In the genomic region with DNA sequence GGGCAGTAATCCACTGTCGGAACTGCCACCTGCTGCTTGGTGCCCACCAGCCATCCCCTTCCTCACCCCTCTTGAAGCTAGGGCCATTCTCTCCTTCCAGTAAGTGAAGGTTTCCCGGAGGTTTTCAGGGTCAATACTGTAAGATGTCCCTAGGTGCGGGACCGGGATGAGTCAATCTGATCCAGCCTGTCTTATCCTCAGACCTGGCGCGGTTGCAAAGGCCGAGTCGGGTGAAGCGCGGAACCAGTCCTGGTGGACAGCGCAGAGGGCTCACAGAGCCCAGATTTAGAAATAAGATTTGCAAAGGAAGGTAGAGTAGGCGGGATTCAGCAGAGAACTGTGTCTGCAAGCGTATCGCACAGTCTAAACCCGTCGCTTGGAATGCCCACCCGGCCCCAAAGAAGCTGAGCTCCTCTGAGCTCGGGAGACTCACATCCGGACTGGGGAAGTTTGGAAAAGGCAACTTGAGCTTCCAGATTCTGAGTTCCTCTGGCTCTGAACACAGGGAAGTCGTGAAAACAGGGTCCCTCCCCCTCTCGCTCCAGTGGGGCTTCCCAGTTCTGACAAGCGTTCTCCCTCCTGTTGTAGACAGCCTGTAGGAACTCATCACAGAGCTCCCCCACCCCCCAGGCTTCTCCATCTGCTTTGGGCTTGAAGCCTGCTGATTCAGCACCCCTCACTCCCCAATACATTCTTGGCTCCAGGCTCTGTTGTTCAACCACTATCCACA, we compare ENCODE assay signal across 8 mouse cellular contexts. TPM values are rescaled to one million over a fixed set of nuclear protein-coding genes. Genes with fewer than 3 reads are reported as not detected.
DNase-seq lines count a peak whose midpoint lies in the region; ATAC-seq and TF ChIP-seq lines count a peak whose summit lies in the region.

No protein-coding gene starts in this region.

- H3K4me2 ChIP-seq in embryonic facial prominence, embryonic 15.5 days (replicated peaks), result peak overlapping the region; percentile 95
- H3K4me2 ChIP-seq in liver, embryonic 15.5 days, result peak overlapping the region; percentile 69; the same call in 1 of the 2 replicates
- peak overlapping the region; percentile 55 for H3K4me2 ChIP-seq in stomach, embryonic 14.5 days (replicated peaks; ENCODE audit: low read depth, low read length)

- ATAC-seq in embryonic facial prominence, embryonic 15.5 days (ENCODE audit: insufficient number of reproducible peaks, low FRiP score, low TSS enrichment, low read depth), result no peak
- no peak for ATAC-seq in liver, embryonic 15.5 days (ENCODE audit: insufficient read depth)
- ATAC-seq in stomach, embryonic 14.5 days (ENCODE audit: insufficient number of reproducible peaks, insufficient read depth, low FRiP score, low read depth), result peak; percentile 8; the same call in 1 of the 2 replicates
- ATAC-seq in inflammation-experienced regulatory T-cells, adult 6 months, result no peak

- no peak overlapping the region for H3K9ac ChIP-seq in embryonic facial prominence, embryonic 15.5 days
- H3K9ac ChIP-seq in liver, embryonic 15.5 days, result no peak overlapping the region
- no peak overlapping the region for H3K9ac ChIP-seq in stomach, embryonic 14.5 days (replicated peaks; ENCODE audit: low read depth, low read length)

- no peak for TF ChIP-seq CTCF in E14TG2a.4 (conservative IDR thresholded peaks at IDR 0.05; ENCODE audit: low read length)

- H3K4me1 ChIP-seq in E14TG2a.4 (replicated peaks; ENCODE audit: low read depth, low read length), result peaks cover 92% of the 10 kb centered on the region
- H3K4me1 ChIP-seq in embryonic facial prominence, embryonic 15.5 days, result peaks cover 48% of the 10 kb centered on the region
- H3K4me1 ChIP-seq in liver, embryonic 15.5 days (replicated peaks), result peaks cover 24% of the 10 kb centered on the region
- peaks cover 24% of the 10 kb centered on the region; the same call in 1 of the 2 replicates for H3K4me1 ChIP-seq in stomach, embryonic 14.5 days (ENCODE audit: control insufficient read depth, insufficient read depth, low read length)

- H3K9me3 ChIP-seq in E14TG2a.4 (ENCODE audit: low read length), result no peaks in the 10 kb centered on the region
- no peaks in the 10 kb centered on the region for H3K9me3 ChIP-seq in embryonic facial prominence, embryonic 15.5 days (replicated peaks)
- no peaks in the 10 kb centered on the region for H3K9me3 ChIP-seq in liver, embryonic 15.5 days (replicated peaks)
- H3K9me3 ChIP-seq in stomach, embryonic 14.5 days (ENCODE audit: control insufficient read depth, low read depth, low read length), result no peaks in the 10 kb centered on the region

- H3K27ac ChIP-seq in embryonic facial prominence, embryonic 15.5 days (replicated peaks), result peak overlapping the region; percentile 22; the same call in 1 of the 2 replicates
- no peak overlapping the region for H3K27ac ChIP-seq in liver, embryonic 15.5 days (replicated peaks)
- no peak overlapping the region for H3K27ac ChIP-seq in stomach, embryonic 14.5 days (ENCODE audit: low read length)

- WGBS in embryonic facial prominence, embryonic 15.5 days, result under 1% methylated on average over 22 of the region's 22 CpGs
- WGBS in liver, embryonic 15.5 days (ENCODE audit: insufficient replicate concordance), result 2% methylated on average over 22 of the region's 22 CpGs
- WGBS in stomach, embryonic 14.5 days, result under 1% methylated on average over 22 of the region's 22 CpGs

- H3K36me3 ChIP-seq in E14TG2a.4 (ENCODE audit: insufficient read depth, low read length), result peaks cover 12% of the 10 kb centered on the region; the same call in 1 of the 2 replicates
- no peaks in the 10 kb centered on the region for H3K36me3 ChIP-seq in embryonic facial prominence, embryonic 15.5 days
- no peaks in the 10 kb centered on the region for H3K36me3 ChIP-seq in liver, embryonic 15.5 days (replicated peaks)
- no peaks in the 10 kb centered on the region for H3K36me3 ChIP-seq in stomach, embryonic 14.5 days (ENCODE audit: control insufficient read depth, insufficient read depth, low read length)

- peak overlapping the region; percentile 82 for H3K4me3 ChIP-seq in E14TG2a.4 (replicated peaks; ENCODE audit: low read length)
- peak overlapping the region; percentile 50 for H3K4me3 ChIP-seq in embryonic facial prominence, embryonic 15.5 days (replicated peaks)
- H3K4me3 ChIP-seq in liver, embryonic 15.5 days (replicated peaks), result peak overlapping the region; percentile 49
- H3K4me3 ChIP-seq in stomach, embryonic 14.5 days (ENCODE audit: low read depth, low read length), result peak overlapping the region; percentile 25

- DNase-seq in cerebellum, postnatal 14 days, result peak; percentile 36 to 51
- no peak for DNase-seq in cerebellum, adult 9-11 months
- DNase-seq in induced T-regulatory cell, adult 2 months (ENCODE audit: low read depth), result peak; percentile 29

- peaks cover 86% of the 10 kb centered on the region for H3K27me3 ChIP-seq in E14TG2a.4 (ENCODE audit: insufficient read depth, low read length)
- peaks cover 88% of the 10 kb centered on the region for H3K27me3 ChIP-seq in embryonic facial prominence, embryonic 15.5 days
- peaks cover 100% of the 10 kb centered on the region for H3K27me3 ChIP-seq in liver, embryonic 15.5 days
- peaks cover 49% of the 10 kb centered on the region for H3K27me3 ChIP-seq in stomach, embryonic 14.5 days (ENCODE audit: control insufficient read depth, insufficient read depth, low read length)

RNA-seq across cellular contexts. Expression of a gene that starts 0.6 kb away (rescaled TPM):
- 1.3 and 2.2 TPM in 2 replicates for polyA plus RNA-seq in embryonic facial prominence, embryonic 15.5 days (2015; fragmentation: Nextera tagmentation; extraction: Ambion mirVana)
- 0.12 and 0.30 TPM in 2 replicates for polyA plus RNA-seq in liver, embryonic 15.5 days (2015; fragmentation: Nextera tagmentation; extraction: Ambion mirVana)
- polyA plus RNA-seq in stomach, embryonic 14.5 days (2014; fragmentation: Nextera tagmentation; extraction: Ambion mirVana), result 0.73 and 1.7 TPM in 2 replicates
- polyA plus RNA-seq in inflammation-experienced regulatory T-cells, adult 6 months (2017; shearing (Covaris generic)), result not detected

RNA-seq across cellular contexts. Expression of a gene that starts 26.5 kb away (rescaled TPM):
- 119 and 125 TPM in 2 replicates for polyA plus RNA-seq in embryonic facial prominence, embryonic 15.5 days (2015; fragmentation: Nextera tagmentation; extraction: Ambion mirVana)
- polyA plus RNA-seq in liver, embryonic 15.5 days (2015; fragmentation: Nextera tagmentation; extraction: Ambion mirVana), result 42.8 and 46.2 TPM in 2 replicates
- 141 and 145 TPM in 2 replicates for polyA plus RNA-seq in stomach, embryonic 14.5 days (2014; fragmentation: Nextera tagmentation; extraction: Ambion mirVana)
- polyA plus RNA-seq in inflammation-experienced regulatory T-cells, adult 6 months (2017; shearing (Covaris generic)), result 10 to 100 TPM; 48.4 to 56.9 (median 49.1) TPM

Comparison
In these comparisons a context has a peak if more than half of its experiments do, and no peak if none do; other contexts are left out.
1. H3K4me3 ChIP-seq: peak in every context shown above with its lines; median percentile 82 in E14TG2a.4; 50 in embryonic facial prominence, embryonic 15.5 days; 49 in liver, embryonic 15.5 days; 25 in stomach, embryonic 14.5 days.